Mouse (Mus musculus) adrenal gland, adult 10 weeks (tissue): Measurements from ENCODE around the gene Fam107a. TPM values are rescaled to one million over a fixed set of nuclear protein-coding genes. Genes with fewer than 3 reads are reported as not detected.

ENCODE experiments used
- polyA plus RNA-seq: library from polyadenylated mRNA; stranded (reverse); fragments of 350-450 nt; fragmentation: Illumina TruSeq; extraction: RNeasy Lipid Tissue Mini Kit (QIAGEN cat#74804); gene quantifications from one replicate; pipeline ENCODE4 v1.2.3, GENCODE M21; 2014; ENCODE audit warnings: low read depth, low replicate concordance

Gene Fam107a
- polyA plus RNA-seq, result 8.1 TPM

DNA sequence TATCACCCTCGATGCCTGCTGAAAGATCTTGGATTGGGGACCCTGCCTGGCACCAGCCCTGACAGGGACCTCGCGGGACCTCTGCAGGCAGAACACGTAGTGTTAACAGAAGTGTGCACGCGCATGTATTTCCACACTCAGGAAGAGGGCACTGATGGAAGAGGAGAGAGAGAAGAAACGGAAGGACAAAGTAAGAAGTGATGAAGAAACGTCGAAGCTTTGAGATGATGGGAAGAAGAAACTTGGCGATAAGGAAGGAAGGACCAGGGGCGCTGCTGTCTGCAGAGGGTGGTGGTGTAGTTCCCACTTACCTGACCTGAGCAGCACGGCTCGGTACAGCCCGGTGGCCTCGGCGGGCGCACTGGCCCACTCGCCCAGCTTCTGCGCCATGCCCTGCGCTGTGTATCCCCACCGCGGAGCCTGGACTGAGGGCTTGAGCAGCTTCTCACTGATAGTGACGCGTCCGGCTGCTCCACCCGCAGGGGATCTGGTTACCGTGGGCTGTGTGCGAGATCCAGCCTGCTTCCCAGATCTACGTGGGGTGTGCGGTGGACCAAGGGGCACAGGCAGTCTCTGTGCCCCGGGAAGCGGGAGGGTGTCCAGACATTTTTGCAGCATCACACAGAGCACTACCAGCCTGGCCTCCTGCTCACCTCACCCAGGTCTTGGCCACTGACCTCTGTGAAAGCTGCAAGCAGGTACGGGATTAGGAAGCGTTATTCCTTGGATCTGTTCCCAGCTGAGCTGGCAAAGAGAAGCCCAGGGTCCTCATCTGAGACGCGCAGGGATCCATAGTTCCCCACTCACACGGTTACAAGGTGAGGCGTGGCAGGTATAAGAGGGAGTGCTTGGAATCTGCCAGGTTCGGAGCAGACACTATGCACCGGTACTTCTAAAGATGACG, at the start of gene Fam107a:
Fam107a (minus strand) TSS at position 830 of the 904 bp plus-strand sequence.

DNA sequence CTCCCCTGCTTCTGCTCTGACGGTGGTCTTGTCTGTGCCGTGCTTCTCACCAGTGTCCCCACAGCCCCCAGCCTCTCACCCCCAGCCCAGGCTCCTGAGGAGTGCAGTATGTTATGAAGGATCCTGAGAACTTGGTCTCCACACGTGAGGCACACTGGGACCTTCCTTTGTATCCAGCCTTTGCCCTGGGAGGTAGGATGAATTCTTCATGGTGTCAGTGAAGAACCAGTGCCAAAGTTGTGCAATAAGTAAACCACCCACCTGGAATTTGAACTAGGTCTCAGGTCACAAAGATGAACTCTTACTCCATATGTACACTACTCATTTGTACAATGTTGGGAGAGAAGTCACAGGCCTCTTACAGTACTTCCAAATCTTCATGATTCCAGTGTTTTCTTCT, 58.7 kb downstream of the Fam107a start, which contains the start of gene Acox2:
Acox2 (minus strand) TSS at position 188 of the 400 bp plus-strand sequence.

Other genes starting within 250 kb of the Fam107a start
- gene Rpp14, start 237.7 kb downstream of the Fam107a start, polyA plus RNA-seq, result 89.6 TPM
- 48.3 TPM for gene Pxk, start 219.8 kb downstream of the Fam107a start, polyA plus RNA-seq
- 413 TPM for gene Pdhb, start 145.0 kb downstream of the Fam107a start, polyA plus RNA-seq
- 27.6 TPM for gene Kctd6, start 103.9 kb downstream of the Fam107a start, polyA plus RNA-seq
- not detected for gene Acox2, start 58.7 kb downstream of the Fam107a start, polyA plus RNA-seq
- gene Oit1, start 60.7 kb upstream of the Fam107a start, polyA plus RNA-seq, result not detected